Mouse (Mus musculus) CH12.LX (cell line): ENCODE measurements around the gene Rbbp5. TPM values are rescaled to one million over a fixed set of nuclear protein-coding genes. Genes with fewer than 3 reads are reported as not detected.
"Not testable (repeated sequence)": the region's sequence is repeated elsewhere in the genome, so short reads cannot be mapped to it uniquely, and the experiment has no call there.

ENCODE experiments used
- DNase-seq: peaks from one replicate; pipeline ENCODE4 v3.0.0-alpha.2; 2013; ENCODE audit errors: extremely low read depth
- H3K27ac ChIP-seq: 2 replicates; pipeline ENCODE4 v1.5.1; 2012; ENCODE audit warnings: low read depth, mild to moderate bottlenecking, control low read depth, moderate library complexity; ENCODE audit not compliant: insufficient read depth
- H3K27me3 ChIP-seq: replicated peaks from 2 replicates; pipeline ENCODE3; 2012; ENCODE audit warnings: inconsistent platforms
- H3K36me3 ChIP-seq, 2 experiments: replicated peaks in 1 of 2; 2 replicates each; pipeline versions ENCODE3 to v1.6.1; 2012; ENCODE audit warnings: inconsistent platforms in 1 of 2, low read length in 1 of 2, mild to moderate bottlenecking in 1 of 2, mixed read lengths in 1 of 2, moderate library complexity in 1 of 2; ENCODE audit not compliant: control insufficient read depth in 1 of 2, insufficient read depth in 1 of 2
- H3K4me1 ChIP-seq, 2 experiments: 2 replicates each; pipeline ENCODE4 v1.6.1; 2012; ENCODE audit warnings: inconsistent platforms in 1 of 2, moderate library complexity in 1 of 2; ENCODE audit not compliant: insufficient read depth in 2 of 2, control insufficient read depth in 1 of 2
- H3K4me2 ChIP-seq: 2 replicates; pipeline ENCODE4 v1.6.1; 2012; ENCODE audit warnings: low read depth, mild to moderate bottlenecking, control low read depth; ENCODE audit not compliant: poor library complexity, insufficient read depth, severe bottlenecking
- H3K4me3 ChIP-seq, 3 experiments: fragments of 150-350 bp in 1 of 3; sonication (generic) in 1 of 3; replicated peaks in 1 of 3; 2 replicates each; pipeline versions ENCODE3 to v1.5.1; 2011 to 2012; ENCODE audit warnings: low read depth in 2 of 3, low read length in 2 of 3, mild to moderate bottlenecking in 2 of 3, moderate library complexity in 2 of 3, control low read depth in 1 of 3, improper control_type of control experiment in 1 of 3, inconsistent platforms in 1 of 3, mixed read lengths in 1 of 3; ENCODE audit not compliant: poor library complexity in 1 of 3
- H3K79me2 ChIP-seq: replicated peaks from 2 replicates; pipeline ENCODE4 v1.6.1; 2012; ENCODE audit warnings: mild to moderate bottlenecking, moderate library complexity; ENCODE audit not compliant: control insufficient read depth, poor library complexity, insufficient read depth, severe bottlenecking; ENCODE audit errors: extremely low read depth
- H3K9ac ChIP-seq: 2 replicates; pipeline ENCODE4 v1.6.1; 2012; ENCODE audit warnings: low read depth, mild to moderate bottlenecking, control low read depth, moderate library complexity; ENCODE audit not compliant: insufficient read depth
- H3K9me3 ChIP-seq: replicated peaks from 2 replicates; pipeline ENCODE3; 2012; ENCODE audit warnings: low read length, inconsistent platforms, mixed read lengths
- CHD1 ChIP-seq: IDR thresholded peaks from 2 replicates; pipeline ENCODE4 v1.6.1; 2012; ENCODE audit warnings: low read depth, low read length, improper control_type of control experiment, inconsistent platforms
- CTCF ChIP-seq, 2 experiments: IDR thresholded peaks in 1 of 2; conservative IDR thresholded peaks in 1 of 2; 2 replicates each; pipeline ENCODE4 v1.5.1; 2011 to 2012; ENCODE audit warnings: low read depth in 2 of 2, low read length in 2 of 2, improper control_type of control experiment in 1 of 2, inconsistent platforms in 1 of 2, mild to moderate bottlenecking in 1 of 2, moderate library complexity in 1 of 2
- EP300 ChIP-seq: IDR thresholded peaks from 2 replicates; pipeline ENCODE4 v1.6.1; 2011; ENCODE audit warnings: low read length, improper control_type of control experiment
- JUND ChIP-seq: conservative IDR thresholded peaks from 2 replicates; pipeline ENCODE4 v1.6.1; 2011; ENCODE audit warnings: low read depth, low read length, improper control_type of control experiment
- NRF1 ChIP-seq: IDR thresholded peaks from 2 replicates; pipeline ENCODE4 v1.6.1; 2014; ENCODE audit warnings: low read depth, mild to moderate bottlenecking, inconsistent platforms, low read length, improper control_type of control experiment, moderate library complexity
- POLR2A ChIP-seq: IDR thresholded peaks from 2 replicates; pipeline ENCODE4 v1.6.1; 2011; ENCODE audit warnings: low read depth, mild to moderate bottlenecking, improper control_type of control experiment, low read length
- POLR2AphosphoS2 ChIP-seq: IDR thresholded peaks from 2 replicates; pipeline ENCODE4 v1.6.1; 2011; ENCODE audit warnings: low read depth, low read length, improper control_type of control experiment
- TBP ChIP-seq: conservative IDR thresholded peaks from 2 replicates; pipeline ENCODE4 v1.6.1; 2011; ENCODE audit warnings: low read depth, low read length, improper control_type of control experiment
- USF1 ChIP-seq: IDR thresholded peaks from 2 replicates; pipeline ENCODE4 v1.6.1; 2014; ENCODE audit warnings: low read depth, mild to moderate bottlenecking, inconsistent platforms, low read length, improper control_type of control experiment
- dilution Hi-C: fragments of 300-500 bp; cut with MboI; formaldehyde crosslinking; loops from 2 replicates; pipeline ENCODE4 v1.14.3; 2020; ENCODE audit warnings: low sequenced_read_pairs; ENCODE audit not compliant: extremely low pct_unique_long_range_greater_than_20kb, extremely low pct_ligation_motif_present
- in situ Hi-C: fragments of 300-500 bp; cut with MboI; formaldehyde crosslinking; loops from 3 replicates; pipeline ENCODE4 v1.14.3; 2019; ENCODE audit warnings: low sequenced_read_pairs, low pct_ligation_motif_present, low pct_unique_long_range_greater_than_20kb, mixed read lengths
- polyA plus RNA-seq: library from polyadenylated mRNA; unstranded; fragments of >175 nt; gene quantifications from 2 replicates; pipeline ENCODE4 v1.2.1, GENCODE M21; 2012; ENCODE audit warnings: low read depth; ENCODE audit not compliant: insufficient read length
- total RNA-seq, 2 experiments: library from RNA; depleted of rRNA; stranded (reverse); fragments of 300-350 nt in 1 of 2; fragments of >200 nt in 1 of 2; gene quantifications; 2 replicates each; pipeline ENCODE4 v1.2.3; 2012 to 2014

Gene Rbbp5
- total and polyA plus RNA-seq, 3 experiments: 36.9 to 52.5 (median 50.3) TPM

DNA sequence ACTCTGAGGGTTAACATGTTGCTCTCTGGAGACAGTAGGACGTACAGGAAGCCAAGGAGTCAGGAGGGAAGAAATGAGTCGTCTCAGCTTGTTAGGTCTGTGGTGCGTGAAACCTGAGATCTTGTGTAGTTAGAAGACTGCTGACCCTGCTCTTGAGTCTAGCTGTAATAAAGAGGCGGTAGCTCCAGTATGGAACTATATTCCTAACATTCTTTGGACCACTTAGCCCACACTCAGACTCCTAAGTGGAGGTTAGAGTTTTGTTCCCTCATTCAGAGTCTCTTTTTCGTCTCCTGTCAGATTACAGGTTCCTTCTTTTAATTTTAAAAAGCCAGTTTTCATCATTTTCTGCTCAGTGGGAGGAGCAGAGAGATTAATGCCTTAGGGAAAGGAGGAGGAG, 12.5 kb upstream of the Rbbp5 start:
- no peak overlapping the region for H3K4me2 ChIP-seq
- TF ChIP-seq EP300 (no peak), POLR2A (no peak), POLR2AphosphoS2 (no peak), NRF1 (no peak), JUND (no peak)
- in situ Hi-C loops: no loop called here

DNA sequence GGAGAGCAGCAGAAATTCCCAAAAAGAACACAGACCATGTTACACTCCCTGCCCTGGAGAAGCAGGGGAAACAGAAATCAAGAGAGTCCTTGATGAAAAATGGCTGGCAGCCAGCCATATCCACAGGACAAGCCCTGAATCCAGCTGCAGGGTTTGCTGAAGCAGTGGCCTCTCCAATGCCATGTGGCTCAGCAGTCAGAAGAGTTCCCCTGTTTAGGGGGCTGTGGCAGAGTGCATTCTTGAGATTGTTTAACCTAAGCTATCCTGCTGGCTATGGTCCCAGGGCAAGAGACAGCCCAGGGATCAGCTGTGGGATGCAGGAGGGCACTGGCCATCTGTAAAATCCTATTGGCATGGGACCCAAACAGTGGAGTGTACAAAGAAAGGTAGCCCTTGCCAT, 8.2 kb upstream of the Rbbp5 start:
- H3K9me3 ChIP-seq: no peaks in the 10 kb centered on the region
- no peak for DNase-seq
- peaks cover 0 to 5% of the 10 kb centered on the region in 2 experiments; a peak in 1 of 4 replicates for H3K4me1 ChIP-seq
- peaks cover 0 to 25% of the 10 kb centered on the region in 2 experiments for H3K36me3 ChIP-seq
- H3K27me3 ChIP-seq: no peaks in the 10 kb centered on the region
- no peak overlapping the region for H3K4me3 ChIP-seq
- TF ChIP-seq JUND (no peak), TBP (no peak), CHD1 (no peak)
- no peak overlapping the region for H3K9ac ChIP-seq
- dilution Hi-C loops: no loop called here
- no peaks in the 10 kb centered on the region for H3K79me2 ChIP-seq
- in situ Hi-C loops: no loop called here
- no peak overlapping the region for H3K4me2 ChIP-seq
- H3K27ac ChIP-seq: no peak overlapping the region

More for the DNA sequence above, 12.5 kb upstream of the Rbbp5 start:
- dilution Hi-C loops: no loop called here
- no peak overlapping the region for H3K9ac ChIP-seq
- peak; percentile 11 for DNase-seq
- peaks cover 0 to 16% of the 10 kb centered on the region in 2 experiments for H3K36me3 ChIP-seq
- no peaks in the 10 kb centered on the region for H3K27me3 ChIP-seq
- H3K4me1 ChIP-seq: no peaks in the 10 kb centered on the region
- no peak overlapping the region for H3K27ac ChIP-seq
- H3K79me2 ChIP-seq: no peaks in the 10 kb centered on the region
- H3K4me3 ChIP-seq: no peak overlapping the region
- no peaks in the 10 kb centered on the region for H3K9me3 ChIP-seq

DNA sequence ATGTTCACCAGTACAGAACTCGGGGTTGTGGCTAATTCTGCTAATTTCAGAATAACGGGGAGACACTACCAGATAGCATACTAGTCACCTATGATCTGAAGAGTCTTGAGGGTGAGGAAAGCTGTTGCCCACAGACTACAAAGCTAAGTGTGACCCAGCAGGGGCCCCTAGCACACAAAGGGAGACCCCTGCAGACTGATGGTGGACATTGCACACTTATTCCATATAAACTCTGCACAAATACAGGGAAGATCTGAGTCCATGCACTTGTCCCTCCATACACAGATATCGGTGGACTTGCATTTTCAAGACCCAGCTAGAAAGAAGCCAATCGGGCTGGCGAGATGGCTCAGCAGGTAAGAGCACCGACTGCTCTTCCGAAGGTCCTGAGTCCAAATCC, 7.6 kb upstream of the Rbbp5 start:
- no peak for DNase-seq
- dilution Hi-C loops (no loop called here), in situ Hi-C loops (no loop called here)
- Histone ChIP-seq H3K27ac (no peak overlapping the region), H3K4me2 (no peak overlapping the region), H3K9me3 (no peaks in the 10 kb centered on the region), H3K4me3 (no peak overlapping the region), H3K79me2 (no peaks in the 10 kb centered on the region), H3K36me3 (peaks cover 0 to 25% of the 10 kb centered on the region in 2 experiments), H3K27me3 (no peaks in the 10 kb centered on the region), H3K4me1 (peaks cover 0 to 5% of the 10 kb centered on the region in 2 experiments; a peak in 1 of 4 replicates), H3K9ac (no peak overlapping the region)
- no peak for TF ChIP-seq USF1
- peak in 1 of 2 experiments; percentile 27; a peak in 2 of 4 replicates for TF ChIP-seq CTCF (conservative IDR thresholded peaks at IDR 0.05 in 1 of 2, IDR thresholded peaks at IDR 0.05 in 1 of 2; ENCODE audit: low read depth in 2 of 2, low read length in 2 of 2)

DNA sequence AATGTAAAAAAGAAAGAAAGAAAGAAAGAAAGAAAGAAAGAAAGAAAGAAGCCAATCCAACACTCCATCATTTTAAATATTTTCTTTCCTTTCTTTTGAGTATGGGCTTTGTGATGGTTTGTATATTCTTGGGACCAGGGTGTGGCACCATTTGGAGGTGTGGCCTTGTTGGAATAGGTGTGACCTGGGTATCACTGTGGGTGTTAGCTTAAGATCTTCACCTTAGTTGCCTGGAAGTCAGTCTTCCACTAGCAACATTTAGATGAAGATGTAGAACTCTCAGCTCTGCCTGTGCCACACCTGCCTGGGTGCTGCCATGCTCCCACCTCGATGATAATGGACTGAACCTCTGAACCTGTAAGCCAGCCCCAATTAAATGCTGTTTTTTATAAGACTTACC, 7.1 kb upstream of the Rbbp5 start:
- H3K36me3 ChIP-seq: peaks cover 0 to 25% of the 10 kb centered on the region in 2 experiments
- H3K27me3 ChIP-seq, H3K4me3 ChIP-seq, H3K9ac ChIP-seq, DNase-seq, H3K79me2 ChIP-seq, H3K4me1 ChIP-seq, H3K4me2 ChIP-seq, H3K27ac ChIP-seq, in situ Hi-C loops, H3K9me3 ChIP-seq, dilution Hi-C loops: not testable (repeated sequence)
